Mouse (Mus musculus): ENCODE measurements at regions not wholly inside any gene's neighbourhood (a gene's known extent, or its start where the extent isn't known, plus 50 kb on each side); places are given as distances from the start of the nearest gene placed in this dataset.
A peak's percentile ranks its signal among the peaks of the same experiment; 100 is the strongest.

- TF ChIP-seq POLR2A (IDR thresholded peaks at IDR 0.05; ENCODE audit: borderline replicate concordance, extremely low read depth, insufficient read depth, insufficient read length, poor library complexity, severe bottlenecking) (no peak), CTCF (IDR thresholded peaks at IDR 0.05; ENCODE audit: borderline replicate concordance, extremely low read depth, insufficient read depth, insufficient read length) (no peak)
- peak; percentile 2 for DNase-seq (ENCODE audit: low read depth)
Observed at GRCm38 (mm10) chr6:74735661-74736060, 1266.2 kb upstream of the 4931417E11Rik start.

DNA sequence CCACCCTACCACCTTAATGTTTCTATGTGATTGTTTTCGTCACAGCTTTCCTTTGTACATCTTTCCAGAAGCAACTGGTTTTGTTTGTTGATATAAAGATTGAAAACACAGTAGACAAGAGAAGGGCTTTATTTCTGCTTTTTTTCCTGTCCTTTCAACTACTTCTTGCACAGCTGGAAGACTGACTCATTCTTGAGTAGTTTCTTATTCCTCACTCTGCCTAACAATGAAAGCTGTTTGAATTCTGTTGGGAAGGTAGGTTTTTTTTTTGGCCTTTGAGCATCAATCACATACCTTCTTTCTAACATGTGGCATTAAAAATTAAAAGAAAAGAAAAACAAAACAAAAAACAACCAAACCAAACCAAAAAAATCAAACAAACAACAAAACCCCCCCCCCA is 1229.3 kb upstream of the 4931417E11Rik start:
- no peak for TF ChIP-seq CTCF (IDR thresholded peaks at IDR 0.05; ENCODE audit: borderline replicate concordance, extremely low read depth, insufficient read depth, insufficient read length)
- no peak for TF ChIP-seq POLR2A (IDR thresholded peaks at IDR 0.05; ENCODE audit: borderline replicate concordance, extremely low read depth, insufficient read depth, insufficient read length, poor library complexity, severe bottlenecking)
- DNase-seq (ENCODE audit: low read depth) = no peak
